Mouse (Mus musculus) granulocyte monocyte progenitor cell, adult 5-6 weeks (primary cell): ENCODE results near the gene Hk1. TPM values are rescaled to one million over a fixed set of nuclear protein-coding genes. Genes with fewer than 3 reads are reported as not detected.
A peak's percentile ranks its signal among the peaks of the same experiment; 100 is the strongest.

Experiments
- ATAC-seq: replicated peaks from 2 replicates; pipeline ENCODE4 v1.8.0; 2016; ENCODE audit warnings: mild to moderate bottlenecking, moderate TSS enrichment, inconsistent platforms; ENCODE audit not compliant: poor library complexity, severe bottlenecking
- total RNA-seq, 2 experiments: library from RNA; stranded (forward) in 1 of 2; stranded (reverse) in 1 of 2; fragments of 200-712, 200-1000 nt in 1 of 2; fragments of >200 nt in 1 of 2; fragmentation: Nextera tagmentation in 1 of 2; gene quantifications; 2 replicates each; pipeline ENCODE4 v1.2.3; 2014 to 2017

The Hk1 gene
- total RNA-seq (2014; fragmentation: Nextera tagmentation) (46.4 and 67.3 TPM in 2 replicates), total RNA-seq (2017) (72.6 and 73.2 TPM in 2 replicates)

GRCm38 (mm10) chr10:62379808-62380207, at the start of gene Hk1:
Hk1 (minus strand) TSS chr10:62379908.
- ATAC-seq = no peak

GRCm38 (mm10) chr10:62425081-62425871, 45.6 kb upstream of the Hk1 start:
- no peak for ATAC-seq

GRCm38 (mm10) chr10:62422255-62422654, 42.5 kb upstream of the Hk1 start, which contains the start of gene Hkdc1:
Hkdc1 (minus strand) TSS chr10:62422491.
- no peak for ATAC-seq

- no peak for ATAC-seq
These were observed 41.4 kb upstream of the Hk1 start for GRCm38 (mm10) chr10:62421127-62421526.

GRCm38 (mm10) chr10:62420399-62420798, 40.7 kb upstream of the Hk1 start:
- no peak for ATAC-seq

GRCm38 (mm10) chr10:62419422-62419821, 39.7 kb upstream of the Hk1 start:
- ATAC-seq = no peak

GRCm38 (mm10) chr10:62418831-62419356, 39.2 kb upstream of the Hk1 start:
- ATAC-seq = no peak

- no peak for ATAC-seq
These were observed 33.9 kb upstream of the Hk1 start for GRCm38 (mm10) chr10:62413606-62413982.

- ATAC-seq = no peak
These were observed 33.3 kb upstream of the Hk1 start for GRCm38 (mm10) chr10:62412906-62413605.

GRCm38 (mm10) chr10:62411431-62412410, 32.0 kb upstream of the Hk1 start:
- no peak for ATAC-seq

GRCm38 (mm10) chr10:62410943-62411342, 31.2 kb upstream of the Hk1 start:
- ATAC-seq = peak; percentile 94

GRCm38 (mm10) chr10:62404901-62405300, 25.2 kb upstream of the Hk1 start:
- no peak for ATAC-seq

- ATAC-seq = no peak
These were observed 22.0 kb upstream of the Hk1 start for GRCm38 (mm10) chr10:62401641-62402111.

GRCm38 (mm10) chr10:62383011-62383410, 3.3 kb upstream of the Hk1 start:
- ATAC-seq = no peak

- ATAC-seq = no peak
These were observed 1.2 kb upstream of the Hk1 start for GRCm38 (mm10) chr10:62380936-62381335.

GRCm38 (mm10) chr10:62358827-62359226, 20.9 kb downstream of the Hk1 start:
- ATAC-seq = 0 out of 2 replicates have a peak, but pooled peaks have one; percentile 33

- no peak for ATAC-seq
These were observed 23.5 kb downstream of the Hk1 start for GRCm38 (mm10) chr10:62356105-62356730.

GRCm38 (mm10) chr10:62345147-62345546, 34.6 kb downstream of the Hk1 start:
- ATAC-seq = no peak

GRCm38 (mm10) chr10:62344004-62344752, 35.5 kb downstream of the Hk1 start:
- ATAC-seq = no peak
